Comparison of ENCODE assay signal across 8 mouse cellular contexts in the genomic region with DNA sequence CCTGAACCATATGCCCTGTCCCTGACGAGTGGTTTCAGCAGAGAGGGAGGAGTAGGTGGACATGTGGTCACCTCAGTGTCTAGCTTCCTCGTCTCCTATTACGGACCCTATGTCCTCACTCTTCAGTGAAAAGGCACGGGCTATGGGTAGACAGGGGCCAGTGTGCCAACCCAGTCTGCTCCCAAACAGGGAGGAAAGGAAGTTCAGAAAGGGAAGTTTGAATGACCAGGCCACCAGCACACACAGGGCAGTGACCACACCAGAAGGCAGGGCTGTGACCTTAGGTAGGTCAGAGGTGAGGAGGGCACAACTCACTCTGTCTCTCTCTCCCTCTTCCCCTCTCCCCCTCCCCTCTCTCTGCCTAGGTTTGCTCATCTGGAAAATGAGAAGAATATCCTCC. TPM values are rescaled to one million over a fixed set of nuclear protein-coding genes. Genes with fewer than 3 reads are reported as not detected.
DNase-seq lines count a peak whose midpoint lies in the region; ATAC-seq and TF ChIP-seq lines count a peak whose summit lies in the region.

No protein-coding gene starts in this region.

- peaks cover 10% of the 10 kb centered on the region for H3K4me1 ChIP-seq in heart, postnatal 0 days (ENCODE audit: control insufficient read depth, insufficient read depth)
- peaks cover 14% of the 10 kb centered on the region for H3K4me1 ChIP-seq in lung, embryonic 16.5 days (replicated peaks; ENCODE audit: control insufficient read depth, insufficient read depth, low read length)
- H3K4me1 ChIP-seq in stomach, embryonic 16.5 days (ENCODE audit: control insufficient read depth, insufficient read depth, low read length): peaks cover 22% of the 10 kb centered on the region

- H3K4me3 ChIP-seq in heart, postnatal 0 days (ENCODE audit: low read depth, low read length): peak overlapping the region; percentile 70
- H3K4me3 ChIP-seq in lung, embryonic 16.5 days (ENCODE audit: low read length): peak overlapping the region; percentile 64
- peak overlapping the region; percentile 63 for H3K4me3 ChIP-seq in stomach, embryonic 16.5 days (replicated peaks; ENCODE audit: low read length)

- H3K27ac ChIP-seq in heart, postnatal 0 days (ENCODE audit: low read depth): peak overlapping the region; percentile 62
- H3K27ac ChIP-seq in lung, embryonic 16.5 days (ENCODE audit: low read length): peak overlapping the region; percentile 69; the same call in 1 of the 2 replicates
- peak overlapping the region; percentile 22; the same call in 1 of the 2 replicates for H3K27ac ChIP-seq in stomach, embryonic 16.5 days (ENCODE audit: low read length)

- no peaks in the 10 kb centered on the region for H3K27me3 ChIP-seq in heart, postnatal 0 days (ENCODE audit: control insufficient read depth, insufficient read depth, low read length)
- H3K27me3 ChIP-seq in lung, embryonic 16.5 days (ENCODE audit: control insufficient read depth, insufficient read depth, low read depth, low read length): no peaks in the 10 kb centered on the region
- no peaks in the 10 kb centered on the region for H3K27me3 ChIP-seq in stomach, embryonic 16.5 days (ENCODE audit: control insufficient read depth, insufficient read depth, low read length)

- H3K36me3 ChIP-seq in heart, postnatal 0 days (replicated peaks; ENCODE audit: control insufficient read depth, insufficient read depth, low read length): peaks cover 22% of the 10 kb centered on the region
- peaks cover 10% of the 10 kb centered on the region for H3K36me3 ChIP-seq in lung, embryonic 16.5 days (ENCODE audit: control insufficient read depth, insufficient read depth, low read length)
- H3K36me3 ChIP-seq in stomach, embryonic 16.5 days (ENCODE audit: control insufficient read depth, insufficient read depth, low read length): no peaks in the 10 kb centered on the region

- TF ChIP-seq CTCF in heart, postnatal 0 days (IDR thresholded peaks at IDR 0.05; ENCODE audit: low read depth): no peak

- H3K4me2 ChIP-seq in heart, postnatal 0 days (ENCODE audit: low read depth, low read length): peak overlapping the region; percentile 85
- peak overlapping the region; percentile 67 for H3K4me2 ChIP-seq in lung, embryonic 16.5 days (ENCODE audit: low read depth, low read length)
- peak overlapping the region; percentile 68 for H3K4me2 ChIP-seq in stomach, embryonic 16.5 days (ENCODE audit: low read depth, low read length)

- no peak for ATAC-seq in heart, postnatal 0 days (ENCODE audit: insufficient read depth, low read depth)
- peak; percentile 2; the same call in 1 of the 2 replicates for ATAC-seq in lung, embryonic 16.5 days (ENCODE audit: low read depth)
- ATAC-seq in stomach, embryonic 16.5 days (ENCODE audit: insufficient read depth, low FRiP score): 0 out of 2 replicates have a peak, but pooled peaks have one; percentile 19
- ATAC-seq in erythroid progenitor cell, adult 5-6 weeks (replicated peaks; ENCODE audit: low FRiP score, poor library complexity, severe bottlenecking): no peak

- peak; percentile 94 for DNase-seq in heart, adult 11 months
- no peak for DNase-seq in heart, postnatal 14 days
- peak; percentile 14 for DNase-seq in NIH3T3 (ENCODE audit: low read depth)
- no peak for DNase-seq in heart, postnatal 0 days (ENCODE audit: low spot score)
- DNase-seq in ovary, adult 18-20 months (ENCODE audit: low spot score): no peak

- no peak for TF ChIP-seq EP300 in heart, postnatal 0 days (IDR thresholded peaks at IDR 0.05; ENCODE audit: low read depth)

- peak overlapping the region; percentile 60 for H3K9ac ChIP-seq in heart, postnatal 0 days (replicated peaks; ENCODE audit: low read depth, low read length)
- H3K9ac ChIP-seq in lung, embryonic 16.5 days (ENCODE audit: low read length): peak overlapping the region; percentile 69
- peak overlapping the region; percentile 68 for H3K9ac ChIP-seq in stomach, embryonic 16.5 days (ENCODE audit: low read length)

- 39% methylated on average over 4 of the region's 4 CpGs for WGBS in heart, postnatal 0 days
- 48% methylated on average over 4 of the region's 4 CpGs for WGBS in lung, embryonic 16.5 days
- WGBS in stomach, embryonic 16.5 days: 46% methylated on average over 4 of the region's 4 CpGs

- H3K9me3 ChIP-seq in heart, postnatal 0 days (replicated peaks; ENCODE audit: control insufficient read depth, low read length): no peaks in the 10 kb centered on the region
- H3K9me3 ChIP-seq in lung, embryonic 16.5 days (ENCODE audit: control insufficient read depth, low read length): no peaks in the 10 kb centered on the region
- H3K9me3 ChIP-seq in stomach, embryonic 16.5 days (replicated peaks; ENCODE audit: control insufficient read depth, low read length): no peaks in the 10 kb centered on the region

- intact Hi-C loops in heart, postnatal 14 days (cut with DNase I): no loop called here

RNA-seq across cellular contexts. Expression of a gene that starts 0.8 kb away (rescaled TPM):
- total RNA-seq in heart, postnatal 14 days (2021): 1 to 10 TPM; 6.0 to 6.2 TPM
- total RNA-seq in heart, postnatal 0 days (2014; rRNA removed; ENCODE audit: low replicate concordance): 5.5 and 6.1 TPM in 2 replicates
- 2.7 TPM in 2 replicates for polyA plus RNA-seq in heart, postnatal 0 days (2015; fragmentation: Nextera tagmentation; extraction: Ambion mirVana)
- polyA plus RNA-seq in lung, embryonic 16.5 days (2015; fragmentation: Nextera tagmentation; extraction: Ambion mirVana): 11.7 and 12.3 TPM in 2 replicates
- 9.7 and 11.2 TPM in 2 replicates for polyA plus RNA-seq in stomach, embryonic 16.5 days (2015; fragmentation: Nextera tagmentation; extraction: Ambion mirVana)
- total RNA-seq in erythroid progenitor cell, adult 5-6 weeks (2015; ENCODE audit: low replicate concordance): 1.4 and 8.0 TPM in 2 replicates
- 3.2 TPM in 1 of 2 replicates, not detected in the other for total RNA-seq in erythroid progenitor cell, adult 5-6 weeks (2017; ENCODE audit: low replicate concordance)

RNA-seq across cellular contexts. Expression of a gene that starts 17.6 kb away (rescaled TPM):
- total RNA-seq in heart, postnatal 14 days (2021): 1 to 10 TPM; 4.8 to 7.1 TPM
- 1.0 and 4.2 TPM in 2 replicates for total RNA-seq in heart, postnatal 0 days (2014; rRNA removed; ENCODE audit: low replicate concordance)
- 1.4 and 1.8 TPM in 2 replicates for polyA plus RNA-seq in heart, postnatal 0 days (2015; fragmentation: Nextera tagmentation; extraction: Ambion mirVana)
- 2.2 and 2.4 TPM in 2 replicates for polyA plus RNA-seq in lung, embryonic 16.5 days (2015; fragmentation: Nextera tagmentation; extraction: Ambion mirVana)
- 5.5 and 7.4 TPM in 2 replicates for polyA plus RNA-seq in stomach, embryonic 16.5 days (2015; fragmentation: Nextera tagmentation; extraction: Ambion mirVana)
- not detected in 2 replicates for total RNA-seq in erythroid progenitor cell, adult 5-6 weeks (2015; ENCODE audit: low replicate concordance)
- total RNA-seq in erythroid progenitor cell, adult 5-6 weeks (2017; ENCODE audit: low replicate concordance): not detected in 2 replicates

RNA-seq across cellular contexts. Expression of a gene that starts 31.6 kb away (rescaled TPM):
- total RNA-seq in heart, postnatal 14 days (2021): not detected
- total RNA-seq in heart, postnatal 0 days (2014; rRNA removed; ENCODE audit: low replicate concordance): not detected in 2 replicates
- polyA plus RNA-seq in heart, postnatal 0 days (2015; fragmentation: Nextera tagmentation; extraction: Ambion mirVana): not detected in 2 replicates
- polyA plus RNA-seq in lung, embryonic 16.5 days (2015; fragmentation: Nextera tagmentation; extraction: Ambion mirVana): not detected in 2 replicates
- not detected in 2 replicates for polyA plus RNA-seq in stomach, embryonic 16.5 days (2015; fragmentation: Nextera tagmentation; extraction: Ambion mirVana)
- total RNA-seq in erythroid progenitor cell, adult 5-6 weeks (2015; ENCODE audit: low replicate concordance): not detected in 2 replicates
- total RNA-seq in erythroid progenitor cell, adult 5-6 weeks (2017; ENCODE audit: low replicate concordance): not detected in 2 replicates

Comparison
In these comparisons a context has a peak if more than half of its experiments do, and no peak if none do; other contexts are left out.
1. DNase-seq: peak in heart, adult 11 months (single experiment) and NIH3T3 (single experiment); none in heart, postnatal 14 days (0 of 2), heart, postnatal 0 days (single experiment) and ovary, adult 18-20 months (single experiment).
2. ATAC-seq: peak in lung, embryonic 16.5 days (single experiment) and stomach, embryonic 16.5 days (single experiment); none in heart, postnatal 0 days (single experiment) and erythroid progenitor cell, adult 5-6 weeks (single experiment).
3. Peak in every context shown above with its lines, with median percentiles within 50 percentile points of each other: H3K27ac ChIP-seq, H3K4me2 ChIP-seq, H3K4me3 ChIP-seq and H3K9ac ChIP-seq.